Mouse (Mus musculus) C2C12 (cell line): ENCODE measurements around the gene Zfp746.

Source experiments
- CTCF ChIP-seq: IDR thresholded peaks from one replicate; pipeline ENCODE4 v1.5.1; 2011; ENCODE audit not compliant: control insufficient read depth, insufficient read depth, insufficient read length
- MYOG ChIP-seq: IDR thresholded peaks from one replicate; pipeline ENCODE4 v1.6.1; 2011; ENCODE audit not compliant: control insufficient read depth, insufficient read length; ENCODE audit errors: extremely low read depth

DNA sequence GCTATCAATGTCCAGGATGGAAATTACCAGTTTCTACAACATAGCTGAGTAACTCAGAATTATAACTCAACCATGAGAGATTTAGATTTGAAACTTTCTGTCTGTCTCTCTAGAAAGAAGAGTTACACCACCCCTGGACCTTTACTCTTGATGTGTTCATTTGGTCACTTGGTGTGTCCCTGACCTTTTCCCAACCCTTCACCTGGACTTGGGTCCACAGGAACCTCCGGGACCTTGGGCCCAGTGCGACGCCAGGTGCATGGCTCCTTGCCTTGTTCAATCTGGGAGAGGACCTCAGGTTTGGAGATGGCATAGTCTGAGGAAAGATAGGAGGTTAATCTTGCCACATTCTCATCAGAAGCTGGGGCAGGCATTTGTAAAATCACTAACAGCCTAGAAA, 4.4 kb downstream of the Zfp746 start:
- TF ChIP-seq CTCF: no peak
- no peak for TF ChIP-seq MYOG
